Mouse (Mus musculus): ENCODE results near the gene Slc30a10.

Slc30a10 gene

GRCm38 (mm10) chr1:185454575-185454954, at the start of gene Slc30a10:
TSS of gene Slc30a10 (plus strand) at chr1:185454848.
- no peak for DNase-seq (ENCODE audit: low read depth in 2 of 2, low spot score in 2 of 2)

GRCm38 (mm10) chr1:185405921-185406320, 48.7 kb upstream of the Slc30a10 start:
- DNase-seq (ENCODE audit: low read depth in 2 of 2, low spot score in 2 of 2): no peak

GRCm38 (mm10) chr1:185409831-185410230, 44.8 kb upstream of the Slc30a10 start:
- DNase-seq (ENCODE audit: low read depth in 2 of 2, low spot score in 2 of 2): no peak

- no peak for DNase-seq (ENCODE audit: low read depth in 2 of 2, low spot score in 2 of 2)
These were observed 36.6 kb upstream of the Slc30a10 start for GRCm38 (mm10) chr1:185418011-185418410.

GRCm38 (mm10) chr1:185419805-185420204, 34.8 kb upstream of the Slc30a10 start:
- DNase-seq (ENCODE audit: low read depth in 2 of 2, low spot score in 2 of 2): no peak

GRCm38 (mm10) chr1:185420776-185421175, 33.9 kb upstream of the Slc30a10 start:
- DNase-seq (ENCODE audit: low read depth in 2 of 2, low spot score in 2 of 2): no peak

- DNase-seq (ENCODE audit: low read depth in 2 of 2, low spot score in 2 of 2): no peak
These were observed 28.1 kb upstream of the Slc30a10 start for GRCm38 (mm10) chr1:185426583-185426982.

- no peak for DNase-seq (ENCODE audit: low read depth in 2 of 2, low spot score in 2 of 2)
These were observed 24.2 kb upstream of the Slc30a10 start for GRCm38 (mm10) chr1:185430488-185430887.

- DNase-seq (ENCODE audit: low read depth in 2 of 2, low spot score in 2 of 2): no peak
These were observed 23.2 kb upstream of the Slc30a10 start for GRCm38 (mm10) chr1:185431245-185431997.

GRCm38 (mm10) chr1:185431998-185432317, 22.7 kb upstream of the Slc30a10 start:
- no peak for DNase-seq (ENCODE audit: low read depth in 2 of 2, low spot score in 2 of 2)

- DNase-seq (ENCODE audit: low read depth in 2 of 2, low spot score in 2 of 2): no peak
These were observed 21.5 kb upstream of the Slc30a10 start for GRCm38 (mm10) chr1:185433112-185433511.

- no peak for DNase-seq (ENCODE audit: low read depth in 2 of 2, low spot score in 2 of 2)
These were observed 15.6 kb upstream of the Slc30a10 start for GRCm38 (mm10) chr1:185438841-185439580.

- no peak for DNase-seq (ENCODE audit: low read depth in 2 of 2, low spot score in 2 of 2)
These were observed 12.8 kb upstream of the Slc30a10 start for GRCm38 (mm10) chr1:185441703-185442472.

- no peak for DNase-seq (ENCODE audit: low read depth in 2 of 2, low spot score in 2 of 2)
These were observed 5.7 kb upstream of the Slc30a10 start for GRCm38 (mm10) chr1:185448936-185449335.

GRCm38 (mm10) chr1:185449727-185450126, 4.9 kb upstream of the Slc30a10 start:
- no peak for DNase-seq (ENCODE audit: low read depth in 2 of 2, low spot score in 2 of 2)

GRCm38 (mm10) chr1:185451077-185451476, 3.6 kb upstream of the Slc30a10 start:
- no peak for DNase-seq (ENCODE audit: low read depth in 2 of 2, low spot score in 2 of 2)

- no peak for DNase-seq (ENCODE audit: low read depth in 2 of 2, low spot score in 2 of 2)
These were observed 3.2 kb upstream of the Slc30a10 start for GRCm38 (mm10) chr1:185451495-185451894.

GRCm38 (mm10) chr1:185452461-185452860, 2.2 kb upstream of the Slc30a10 start:
- DNase-seq (ENCODE audit: low read depth in 2 of 2, low spot score in 2 of 2): no peak

- DNase-seq (ENCODE audit: low read depth in 2 of 2, low spot score in 2 of 2): no peak
These were observed 504 bp upstream of the Slc30a10 start for GRCm38 (mm10) chr1:185454144-185454543.

- no peak for DNase-seq (ENCODE audit: low read depth in 2 of 2, low spot score in 2 of 2)
These were observed 480 bp downstream of the Slc30a10 start for GRCm38 (mm10) chr1:185454955-185455701.

- DNase-seq (ENCODE audit: low read depth in 2 of 2, low spot score in 2 of 2): no peak
These were observed 1.7 kb downstream of the Slc30a10 start for GRCm38 (mm10) chr1:185456327-185456726.
